In genomic region chr19:29099596-29099995, GRCm38 (mm10) we compare ENCODE assay signal across 19 mouse cellular contexts. TPM values are rescaled to one million over a fixed set of nuclear protein-coding genes. Genes with fewer than 3 reads are reported as not detected.
DNase-seq lines count a peak whose midpoint lies in the region; ATAC-seq and TF ChIP-seq lines count a peak whose summit lies in the region.
"Had no signal": no experiment of that assay in that cellular context is flagged by ENCODE, and none has a peak within 500 bp of the region (broad histone marks: within the 10 kb centered on the region; RNA-seq: fewer than 3 reads in every experiment).

No protein-coding gene starts in this region.

- H3K9me3 ChIP-seq in forebrain, postnatal 0 days (ENCODE audit: low read length) = no peaks in the 10 kb centered on the region
- no peaks in the 10 kb centered on the region for H3K9me3 ChIP-seq in forebrain, embryonic 12.5 days
- H3K9me3 ChIP-seq in hindbrain, embryonic 15.5 days = no peaks in the 10 kb centered on the region
- no peaks in the 10 kb centered on the region for H3K9me3 ChIP-seq in hindbrain, embryonic 13.5 days
- H3K9me3 ChIP-seq in neural tube, embryonic 14.5 days (ENCODE audit: control insufficient read depth, low read length) = no peaks in the 10 kb centered on the region
- H3K9me3 ChIP-seq: embryonic facial prominence, embryonic 15.5 days; heart, embryonic 13.5 days; midbrain, embryonic 10.5 days; stomach, embryonic 15.5 days had no signal

- H3K27me3 ChIP-seq in forebrain, postnatal 0 days (ENCODE audit: insufficient read depth, low read length) = no peaks in the 10 kb centered on the region
- H3K27me3 ChIP-seq in forebrain, embryonic 12.5 days = 0 out of 2 replicates have a peak, but pooled peaks cover 9% of the 10 kb centered on the region
- no peaks in the 10 kb centered on the region for H3K27me3 ChIP-seq in hindbrain, embryonic 15.5 days
- 0 out of 2 replicates have a peak, but pooled peaks cover 4% of the 10 kb centered on the region for H3K27me3 ChIP-seq in hindbrain, embryonic 13.5 days
- H3K27me3 ChIP-seq in neural tube, embryonic 14.5 days (ENCODE audit: control insufficient read depth, insufficient read depth, low read length) = no peaks in the 10 kb centered on the region
- H3K27me3 ChIP-seq: embryonic facial prominence, embryonic 15.5 days; heart, embryonic 13.5 days; stomach, embryonic 15.5 days had no signal

- no peak for TF ChIP-seq CTCF in forebrain, postnatal 0 days (IDR thresholded peaks at IDR 0.05; ENCODE audit: low read depth)

- H3K27ac ChIP-seq in forebrain, postnatal 0 days (ENCODE audit: low read depth, low read length) = no peak overlapping the region
- H3K27ac ChIP-seq in forebrain, embryonic 12.5 days = no peak overlapping the region
- H3K27ac ChIP-seq in hindbrain, embryonic 15.5 days (replicated peaks) = no peak overlapping the region
- no peak overlapping the region for H3K27ac ChIP-seq in hindbrain, embryonic 13.5 days
- no peak overlapping the region for H3K27ac ChIP-seq in neural tube, embryonic 14.5 days (ENCODE audit: low read depth, low read length)
- H3K27ac ChIP-seq: stomach, embryonic 15.5 days had no signal

- DNase-seq in forebrain, postnatal 0 days = no peak
- peak; percentile 18 for DNase-seq in induced T-regulatory cell, adult 2 months (ENCODE audit: low read depth)
- no peak for DNase-seq in ovary, postnatal 10 days (ENCODE audit: low spot score)
- DNase-seq: adrenal gland, adult 2 months; heart, adult 18-20 months; heart, postnatal 14 days; kidney, adult 18-20 months; kidney, postnatal 25 days; thymus, postnatal 25 days had no signal

- no peak overlapping the region for H3K4me2 ChIP-seq in forebrain, postnatal 0 days (ENCODE audit: low read depth)
- no peak overlapping the region for H3K4me2 ChIP-seq in forebrain, embryonic 12.5 days
- peak overlapping the region; percentile 79; the same call in 1 of the 2 replicates for H3K4me2 ChIP-seq in hindbrain, embryonic 15.5 days
- no peak overlapping the region for H3K4me2 ChIP-seq in hindbrain, embryonic 13.5 days
- H3K4me2 ChIP-seq in neural tube, embryonic 14.5 days (ENCODE audit: low read depth, low read length) = peak overlapping the region; percentile 72; the same call in 1 of the 2 replicates

- no peak overlapping the region for H3K4me3 ChIP-seq in forebrain, postnatal 0 days (ENCODE audit: low read depth, low read length)
- H3K4me3 ChIP-seq in forebrain, embryonic 12.5 days (replicated peaks) = no peak overlapping the region
- no peak overlapping the region for H3K4me3 ChIP-seq in hindbrain, embryonic 15.5 days
- no peak overlapping the region for H3K4me3 ChIP-seq in hindbrain, embryonic 13.5 days
- no peak overlapping the region for H3K4me3 ChIP-seq in neural tube, embryonic 14.5 days (ENCODE audit: low read depth, low read length)

- H3K4me1 ChIP-seq in forebrain, postnatal 0 days (ENCODE audit: insufficient read depth) = peaks cover 11% of the 10 kb centered on the region; the same call in 1 of the 2 replicates
- peaks cover 13% of the 10 kb centered on the region for H3K4me1 ChIP-seq in forebrain, embryonic 12.5 days
- peaks cover 12% of the 10 kb centered on the region for H3K4me1 ChIP-seq in hindbrain, embryonic 15.5 days (replicated peaks)
- H3K4me1 ChIP-seq in hindbrain, embryonic 13.5 days (replicated peaks) = peaks cover 13% of the 10 kb centered on the region
- H3K4me1 ChIP-seq in neural tube, embryonic 14.5 days (ENCODE audit: control insufficient read depth, insufficient read depth, low read length) = peaks cover 8% of the 10 kb centered on the region; the same call in 1 of the 2 replicates

- no peak for ATAC-seq in forebrain, postnatal 0 days
- ATAC-seq in forebrain, embryonic 12.5 days (ENCODE audit: low FRiP score) = no peak
- ATAC-seq in hindbrain, embryonic 15.5 days (ENCODE audit: low FRiP score, low read depth) = no peak
- no peak for ATAC-seq in hindbrain, embryonic 13.5 days (ENCODE audit: low FRiP score)
- ATAC-seq in neural tube, embryonic 14.5 days (ENCODE audit: low read depth) = no peak
- ATAC-seq: inflammation-experienced regulatory T-cells, adult 6 months; lung, postnatal 0 days had no signal

- 74% methylated on average over 4 of the region's 4 CpGs for WGBS in forebrain, postnatal 0 days
- WGBS in forebrain, embryonic 12.5 days = 87% methylated on average over 4 of the region's 4 CpGs
- WGBS in hindbrain, embryonic 15.5 days = 83% methylated on average over 4 of the region's 4 CpGs
- WGBS in hindbrain, embryonic 13.5 days = 86% methylated on average over 4 of the region's 4 CpGs
- WGBS in neural tube, embryonic 14.5 days = 84% methylated on average over 4 of the region's 4 CpGs

- peak overlapping the region; percentile 68; the same call in 1 of the 2 replicates for H3K9ac ChIP-seq in forebrain, postnatal 0 days
- H3K9ac ChIP-seq in forebrain, embryonic 12.5 days = no peak overlapping the region
- H3K9ac ChIP-seq in hindbrain, embryonic 15.5 days = no peak overlapping the region
- H3K9ac ChIP-seq in hindbrain, embryonic 13.5 days = no peak overlapping the region
- 0 out of 2 replicates have a peak overlapping the region, but pooled peaks have one; percentile 11 for H3K9ac ChIP-seq in neural tube, embryonic 14.5 days (replicated peaks; ENCODE audit: low read depth, low read length)
- H3K9ac ChIP-seq: embryonic facial prominence, embryonic 15.5 days had no signal

- no peaks in the 10 kb centered on the region for H3K36me3 ChIP-seq in forebrain, postnatal 0 days (ENCODE audit: insufficient read depth)
- H3K36me3 ChIP-seq in forebrain, embryonic 12.5 days (replicated peaks) = no peaks in the 10 kb centered on the region
- H3K36me3 ChIP-seq in hindbrain, embryonic 15.5 days = no peaks in the 10 kb centered on the region
- H3K36me3 ChIP-seq in hindbrain, embryonic 13.5 days = no peaks in the 10 kb centered on the region
- no peaks in the 10 kb centered on the region for H3K36me3 ChIP-seq in neural tube, embryonic 14.5 days (ENCODE audit: control insufficient read depth, insufficient read depth, low read length)
- H3K36me3 ChIP-seq: embryonic facial prominence, embryonic 15.5 days; heart, embryonic 13.5 days; midbrain, embryonic 10.5 days; stomach, embryonic 15.5 days had no signal

RNA-seq across cellular contexts. Expression of gene Rcl1, which starts 1.6 kb away (rescaled TPM):
- total RNA-seq in forebrain, postnatal 0 days (2014; rRNA removed) = 22.3 and 24.0 TPM in 2 replicates
- polyA plus RNA-seq in forebrain, postnatal 0 days (2015; fragmentation: Nextera tagmentation; extraction: Ambion mirVana) = 29.6 and 31.8 TPM in 2 replicates
- 42.1 and 43.8 TPM in 2 replicates for polyA plus RNA-seq in forebrain, embryonic 12.5 days (2016; fragmentation: Nextera tagmentation; extraction: Ambion mirVana)
- polyA plus RNA-seq in hindbrain, embryonic 15.5 days (2015; fragmentation: Nextera tagmentation; extraction: Ambion mirVana) = 33.8 and 37.9 TPM in 2 replicates
- polyA plus RNA-seq in hindbrain, embryonic 13.5 days (2015; fragmentation: Nextera tagmentation; extraction: Ambion mirVana) = 27.6 and 30.6 TPM in 2 replicates
- polyA plus RNA-seq in neural tube, embryonic 14.5 days (2014; fragmentation: Nextera tagmentation; extraction: Ambion mirVana) = 36.0 and 36.1 TPM in 2 replicates

RNA-seq across cellular contexts. Expression of gene Ak3, which starts 51.8 kb away (rescaled TPM):
- 62.5 and 76.5 TPM in 2 replicates for total RNA-seq in forebrain, postnatal 0 days (2014; rRNA removed)
- polyA plus RNA-seq in forebrain, postnatal 0 days (2015; fragmentation: Nextera tagmentation; extraction: Ambion mirVana) = 58.0 and 68.2 TPM in 2 replicates
- 68.0 and 68.6 TPM in 2 replicates for polyA plus RNA-seq in forebrain, embryonic 12.5 days (2016; fragmentation: Nextera tagmentation; extraction: Ambion mirVana)
- 68.5 and 75.3 TPM in 2 replicates for polyA plus RNA-seq in hindbrain, embryonic 15.5 days (2015; fragmentation: Nextera tagmentation; extraction: Ambion mirVana)
- 60.7 and 61.6 TPM in 2 replicates for polyA plus RNA-seq in hindbrain, embryonic 13.5 days (2015; fragmentation: Nextera tagmentation; extraction: Ambion mirVana)
- polyA plus RNA-seq in neural tube, embryonic 14.5 days (2014; fragmentation: Nextera tagmentation; extraction: Ambion mirVana) = 73.0 and 73.9 TPM in 2 replicates

Comparison
In these comparisons a context has a peak if more than half of its experiments do, and no peak if none do; other contexts are left out.
1. H3K4me2 ChIP-seq: peak in hindbrain, embryonic 15.5 days (single experiment) and neural tube, embryonic 14.5 days (single experiment); none in forebrain, postnatal 0 days (single experiment), forebrain, embryonic 12.5 days (single experiment) and hindbrain, embryonic 13.5 days (single experiment).
2. H3K9ac ChIP-seq: peak in forebrain, postnatal 0 days (single experiment) and neural tube, embryonic 14.5 days (single experiment); none in forebrain, embryonic 12.5 days (single experiment), hindbrain, embryonic 15.5 days (single experiment) and hindbrain, embryonic 13.5 days (single experiment).